Mouse (Mus musculus) forebrain, embryonic 14.5 days (tissue): ENCODE measurements around the gene Tbl3. TPM values are rescaled to one million over a fixed set of nuclear protein-coding genes. Genes with fewer than 3 reads are reported as not detected.

Experiments
- ATAC-seq: fragments of 200-750 bp; cut with Nextera tagmentation; 2 replicates; pipeline ENCODE4 v1.8.0; 2017; ENCODE audit warnings: mild to moderate bottlenecking, moderate library complexity
- DNase-seq: peaks from one replicate; pipeline ENCODE4 v3.0.0-alpha.2; 2015; ENCODE audit warnings: low spot score
- H3K27ac ChIP-seq: fragments of 300-500 bp; sonication (generic); 2 replicates; pipeline ENCODE4 v1.5.1; 2014; ENCODE audit warnings: low read depth, mild to moderate bottlenecking, control low read depth, low read length, moderate library complexity
- H3K27me3 ChIP-seq: fragments of 300-500 bp; sonication (generic); replicated peaks from 2 replicates; pipeline ENCODE4 v1.6.1; 2014; ENCODE audit warnings: low read length, control low read depth, mixed read lengths; ENCODE audit not compliant: control insufficient read depth, insufficient read depth
- H3K36me3 ChIP-seq: fragments of 300-500 bp; sonication (generic); 2 replicates; pipeline ENCODE4 v1.6.1; 2014; ENCODE audit warnings: low read length, control low read depth; ENCODE audit not compliant: control insufficient read depth, insufficient read depth
- H3K4me1 ChIP-seq: fragments of 300-500 bp; sonication (generic); 2 replicates; pipeline ENCODE4 v1.6.1; 2014; ENCODE audit warnings: antibody characterized with exemption, low read length, control low read depth; ENCODE audit not compliant: control insufficient read depth, insufficient read depth
- H3K4me2 ChIP-seq: fragments of 300-500 bp; sonication (generic); 2 replicates; pipeline ENCODE4 v1.6.1; 2014; ENCODE audit warnings: mild to moderate bottlenecking, control low read depth, low read length
- H3K4me3 ChIP-seq: fragments of 300-500 bp; sonication (generic); 2 replicates; pipeline ENCODE4 v1.5.1; 2014; ENCODE audit warnings: low read depth, low read length, control low read depth
- H3K9ac ChIP-seq: fragments of 300-500 bp; sonication (generic); 2 replicates; pipeline ENCODE4 v1.6.1; 2014; ENCODE audit warnings: mild to moderate bottlenecking, low read length, control low read depth, moderate library complexity
- H3K9me3 ChIP-seq: fragments of 300-500 bp; sonication (generic); replicated peaks from 2 replicates; pipeline ENCODE4 v1.6.1; 2016; ENCODE audit warnings: low read length, control low read depth, mixed read lengths; ENCODE audit not compliant: control insufficient read depth
- WGBS: fragments of 180-500 bp; shearing (Covaris S2); extraction: QIAGEN DNeasy Blood & Tissue Kit; methylation state at CpG from one replicate; pipeline ENCODE4 v1.1.7; 2014; 5-methylcytosine and 5-hydroxymethylcytosine counted together
- polyA plus RNA-seq: library from polyadenylated mRNA; unstranded; fragments of >200 nt; fragmentation: Nextera tagmentation; extraction: Ambion mirVana; gene quantifications from 2 replicates; pipeline ENCODE4 v1.2.1, GENCODE M21; 2014

The Tbl3 gene
- polyA plus RNA-seq, 1 experiment from 2014 or later, result 86.1 TPM

DNA sequence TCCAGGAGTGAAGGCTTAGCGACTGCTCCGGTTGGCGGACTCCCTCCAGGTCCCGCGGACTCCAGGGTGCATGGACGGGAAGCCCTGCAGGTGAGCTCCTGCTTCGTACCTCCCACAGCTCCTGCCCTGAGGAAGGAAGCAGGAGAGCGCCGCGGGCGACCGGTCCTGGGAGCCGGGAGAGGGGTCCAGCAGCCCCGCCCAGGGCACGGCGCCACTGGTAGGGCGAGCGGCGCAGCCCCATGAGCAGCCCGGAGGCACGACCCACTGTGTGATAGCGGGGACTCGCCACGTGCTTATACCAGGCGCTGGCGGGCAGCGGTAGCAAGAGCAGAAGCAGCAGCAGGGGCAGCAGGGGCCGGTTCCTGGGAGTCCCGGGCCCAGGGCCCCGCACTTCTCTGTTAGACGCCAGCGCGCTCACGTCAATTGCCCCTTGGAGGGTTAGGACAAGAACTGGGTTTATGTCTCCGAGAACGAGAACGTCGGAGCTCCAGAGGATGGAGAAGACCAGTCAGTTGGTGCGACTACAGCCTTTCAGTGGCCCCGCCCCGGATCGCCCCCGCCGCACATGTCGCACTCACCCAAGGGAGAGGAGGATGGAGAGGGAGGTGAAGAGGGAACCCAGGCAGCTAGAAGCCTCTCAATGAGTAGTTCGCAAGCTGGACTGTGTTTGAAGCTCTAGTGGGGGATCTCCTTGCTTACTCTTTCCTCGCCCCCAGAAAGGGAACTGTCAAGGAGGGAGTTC lies 49.3 kb downstream of the Tbl3 start, which contains the start of gene Npw:
TSS of gene Npw (minus strand) at position 441 of the 742 bp plus-strand sequence.
- H3K4me2 ChIP-seq, result peak within 1 kb of the TSS; percentile 51
- DNase-seq (no peak), ATAC-seq (0 out of 2 replicates have a peak, but pooled peaks have one; percentile 44)
- no peak within 1 kb of the TSS for H3K27ac ChIP-seq
- H3K4me1 ChIP-seq, result no peaks in the 10 kb centered on the region
- peak within 1 kb of the TSS; percentile 23 for H3K4me3 ChIP-seq
- WGBS, result 2% methylated on average over 47 of the region's 47 CpGs
- no peaks in the 10 kb centered on the region for H3K9me3 ChIP-seq
- H3K36me3 ChIP-seq, result no peaks in the 10 kb centered on the region
- peak within 1 kb of the TSS; percentile 47; the same call in 1 of the 2 replicates for H3K9ac ChIP-seq
- peaks cover 41% of the 10 kb centered on the region for H3K27me3 ChIP-seq

DNA sequence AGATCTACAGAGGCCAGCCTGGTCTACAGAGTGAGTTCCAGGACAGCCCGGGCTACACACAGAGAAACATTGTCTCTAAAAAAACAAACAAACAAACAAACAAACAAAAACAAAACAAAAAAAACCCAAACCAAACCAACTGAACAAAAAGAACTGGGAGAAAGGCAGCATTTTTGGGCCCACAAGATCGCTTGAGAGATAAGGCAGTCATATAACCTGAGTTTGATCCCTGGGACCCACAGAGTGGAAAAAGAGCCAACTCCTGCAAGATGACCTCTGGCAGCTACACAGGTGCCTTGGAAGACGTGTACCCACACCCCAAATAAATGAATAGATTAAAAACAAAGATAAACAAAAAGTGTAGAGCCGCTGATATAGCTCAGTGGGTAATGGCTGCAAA lies 52.5 kb downstream of the Tbl3 start:
- no peak overlapping the region for H3K4me2 ChIP-seq
- peaks cover 45% of the 10 kb centered on the region for H3K27me3 ChIP-seq
- no peak overlapping the region for H3K9ac ChIP-seq
- DNase-seq, result no peak
- no peaks in the 10 kb centered on the region; the same call in 1 of the 2 replicates for H3K4me1 ChIP-seq
- 75% methylated on average over 4 of the region's 4 CpGs for WGBS
- no peak for ATAC-seq
- no peak overlapping the region for H3K27ac ChIP-seq
- H3K4me3 ChIP-seq, result no peak overlapping the region
- no peaks in the 10 kb centered on the region for H3K36me3 ChIP-seq
- no peaks in the 10 kb centered on the region for H3K9me3 ChIP-seq

DNA sequence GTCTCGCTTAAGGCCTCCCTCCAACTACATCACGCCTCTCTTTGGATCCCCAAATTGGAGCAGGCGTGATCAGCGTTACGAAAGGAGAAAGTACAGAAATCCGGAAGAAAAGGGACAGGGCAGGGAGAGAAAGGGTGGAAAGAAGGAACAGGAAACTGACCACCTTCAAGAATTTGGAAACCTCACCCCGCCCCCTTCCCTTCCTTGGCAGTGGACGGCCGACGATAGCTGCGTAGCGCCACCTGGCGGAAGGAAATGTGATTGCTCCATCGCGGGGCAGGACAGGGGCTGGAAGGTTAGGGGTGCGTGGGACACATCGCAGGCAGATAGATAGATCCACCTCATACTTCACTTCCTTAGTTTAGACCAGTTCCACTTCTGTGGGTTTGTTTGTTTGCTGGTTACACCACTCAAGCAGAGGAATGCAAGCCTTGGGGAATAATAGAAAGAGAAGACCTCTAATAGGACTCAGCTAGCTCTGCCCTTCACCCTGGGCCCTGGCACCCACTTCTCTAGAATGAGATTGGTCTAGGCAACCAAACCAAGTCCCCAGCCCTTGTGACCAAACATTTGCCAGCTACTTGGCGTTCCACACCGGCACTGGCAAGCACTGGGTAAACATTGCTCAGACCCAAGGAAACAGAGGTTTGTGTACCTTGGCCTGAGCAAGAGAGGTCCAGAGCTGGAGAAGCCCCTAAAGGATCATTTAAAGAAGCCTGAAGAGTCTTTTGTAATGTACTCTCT lies 53.3 kb downstream of the Tbl3 start:
- Histone ChIP-seq H3K9me3 (no peaks in the 10 kb centered on the region), H3K27ac (no peak overlapping the region), H3K4me1 (peaks cover 3% of the 10 kb centered on the region), H3K4me2 (peak overlapping the region; percentile 44), H3K36me3 (no peaks in the 10 kb centered on the region), H3K27me3 (peaks cover 39% of the 10 kb centered on the region), H3K4me3 (0 out of 2 replicates have a peak overlapping the region, but pooled peaks have one; percentile 8), H3K9ac (peak overlapping the region; percentile 29; the same call in 1 of the 2 replicates)
- ATAC-seq (0 out of 2 replicates have a peak, but pooled peaks have one; percentile 35), DNase-seq (peak; percentile 81)
- 4% methylated on average over 19 of the region's 19 CpGs for WGBS

GRCm38 (mm10) chr17:24651835-24652234 lies 55.6 kb downstream of the Tbl3 start:
- 72% methylated on average over 3 of the region's 3 CpGs for WGBS
- H3K9ac ChIP-seq, result no peak overlapping the region
- H3K27ac ChIP-seq, result no peak overlapping the region
- H3K36me3 ChIP-seq, result no peaks in the 10 kb centered on the region
- no peak for DNase-seq
- H3K4me3 ChIP-seq, result no peak overlapping the region
- ATAC-seq, result no peak
- peaks cover 3% of the 10 kb centered on the region for H3K4me1 ChIP-seq
- no peaks in the 10 kb centered on the region for H3K9me3 ChIP-seq
- H3K27me3 ChIP-seq, result peaks cover 17% of the 10 kb centered on the region
- H3K4me2 ChIP-seq, result no peak overlapping the region

DNA sequence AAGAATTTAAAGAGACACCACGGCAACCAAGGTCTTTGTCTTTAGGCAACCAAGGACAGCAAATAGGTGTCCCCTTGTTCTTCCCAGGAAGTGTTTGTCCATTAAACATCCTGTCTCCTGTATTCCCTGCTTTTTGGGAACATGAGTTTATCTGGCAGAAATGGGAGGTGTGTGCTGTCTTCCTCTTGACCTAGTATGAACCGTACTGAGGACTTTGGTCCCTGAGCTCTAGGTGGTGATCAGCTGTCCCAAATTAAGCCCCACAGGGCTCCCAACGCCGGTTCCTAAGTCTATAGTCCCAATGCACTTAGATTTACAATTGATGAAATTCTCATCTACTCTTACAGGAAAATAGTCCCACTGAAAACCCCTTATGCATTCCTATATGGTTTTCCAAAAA lies 56.7 kb downstream of the Tbl3 start:
- Histone ChIP-seq H3K27me3 (peaks cover 11% of the 10 kb centered on the region), H3K4me3 (no peak overlapping the region), H3K4me1 (peaks cover 3% of the 10 kb centered on the region), H3K9ac (no peak overlapping the region), H3K27ac (no peak overlapping the region), H3K4me2 (no peak overlapping the region), H3K36me3 (no peaks in the 10 kb centered on the region), H3K9me3 (no peaks in the 10 kb centered on the region)
- 80% methylated on average over 4 of the region's 4 CpGs for WGBS
- no peak for ATAC-seq
- no peak for DNase-seq

GRCm38 (mm10) chr17:24650070-24650616 lies 57.3 kb downstream of the Tbl3 start, which contains the start of gene Slc9a3r2:
TSS of gene Slc9a3r2 (minus strand) at chr17:24650327.
- peak; percentile 65 for ATAC-seq
- Histone ChIP-seq H3K4me3 (peak within 1 kb of the TSS; percentile 57), H3K9me3 (no peaks in the 10 kb centered on the region), H3K27me3 (peaks cover 11% of the 10 kb centered on the region), H3K27ac (no peak within 1 kb of the TSS), H3K36me3 (no peaks in the 10 kb centered on the region), H3K4me2 (peak within 1 kb of the TSS; percentile 99), H3K9ac (peak within 1 kb of the TSS; percentile 82), H3K4me1 (peaks cover 3% of the 10 kb centered on the region)
- WGBS, result 2% methylated on average over 30 of the region's 41 CpGs
- DNase-seq, result peak; percentile 42

- Histone ChIP-seq H3K9me3 (no peaks in the 10 kb centered on the region), H3K27ac (no peak overlapping the region)
Measured at GRCm38 (mm10) chr17:24649581-24650069, 57.8 kb downstream of the Tbl3 start.

GRCm38 (mm10) chr17:24648731-24649377 lies 58.6 kb downstream of the Tbl3 start:
- no peak for DNase-seq
- peaks cover 3% of the 10 kb centered on the region for H3K4me1 ChIP-seq
- no peak overlapping the region for H3K4me3 ChIP-seq
- H3K36me3 ChIP-seq, result no peaks in the 10 kb centered on the region
- H3K4me2 ChIP-seq, result peak overlapping the region; percentile 99
- H3K9ac ChIP-seq, result no peak overlapping the region
- peaks cover 11% of the 10 kb centered on the region for H3K27me3 ChIP-seq
- no peak for ATAC-seq
- no peaks in the 10 kb centered on the region for H3K9me3 ChIP-seq
- no peak overlapping the region for H3K27ac ChIP-seq
- 73% methylated on average over 10 of the region's 10 CpGs for WGBS

More at GRCm38 (mm10) chr17:24649581-24650069, 57.8 kb downstream of the Tbl3 start:
- H3K27me3 ChIP-seq, result peaks cover 11% of the 10 kb centered on the region
- peak overlapping the region; percentile 99 for H3K4me2 ChIP-seq
- WGBS, result under 1% methylated on average over 34 of the region's 35 CpGs
- DNase-seq, result peak; percentile 17
- H3K4me1 ChIP-seq, result peaks cover 3% of the 10 kb centered on the region
- H3K9ac ChIP-seq, result peak overlapping the region; percentile 82
- peak overlapping the region; percentile 57 for H3K4me3 ChIP-seq
- peak; percentile 32 for ATAC-seq
- no peaks in the 10 kb centered on the region for H3K36me3 ChIP-seq
